Mouse (Mus musculus) neural tube, embryonic 11.5 days (tissue): ENCODE results near the gene Grin2d. TPM values are rescaled to one million over a fixed set of nuclear protein-coding genes. Genes with fewer than 3 reads are reported as not detected.

Source experiments
- ATAC-seq: fragments of 200-750 bp; cut with Nextera tagmentation; 2 replicates; pipeline ENCODE4 v1.8.0; 2017; ENCODE audit warnings: moderate number of reproducible peaks, mild to moderate bottlenecking, moderate TSS enrichment, moderate library complexity; ENCODE audit not compliant: insufficient read depth, low FRiP score, low TSS enrichment
- DNase-seq: peaks from one replicate; pipeline ENCODE4 v3.0.0-alpha.2; 2015; ENCODE audit warnings: low spot score
- H3K27ac ChIP-seq: fragments of 300-500 bp; sonication (generic); 2 replicates; pipeline ENCODE4 v1.5.1; 2014; ENCODE audit warnings: low read depth, mild to moderate bottlenecking, low read length
- H3K27me3 ChIP-seq: fragments of 300-500 bp; sonication (generic); 2 replicates; pipeline ENCODE4 v1.6.1; 2014; ENCODE audit warnings: mild to moderate bottlenecking, low read length, mixed read lengths; ENCODE audit not compliant: control insufficient read depth, insufficient read depth
- H3K36me3 ChIP-seq: fragments of 300-500 bp; sonication (generic); 2 replicates; pipeline ENCODE4 v1.6.1; 2014; ENCODE audit warnings: mild to moderate bottlenecking, low read length, moderate library complexity, mixed read lengths; ENCODE audit not compliant: control insufficient read depth, insufficient read depth
- H3K4me1 ChIP-seq: fragments of 300-500 bp; sonication (generic); 2 replicates; pipeline ENCODE4 v1.6.1; 2014; ENCODE audit warnings: low read length, mixed read lengths; ENCODE audit not compliant: control insufficient read depth, insufficient read depth
- H3K4me2 ChIP-seq: fragments of 300-500 bp; sonication (generic); 2 replicates; pipeline ENCODE4 v1.6.1; 2014; ENCODE audit warnings: low read depth, mild to moderate bottlenecking, moderate library complexity
- H3K4me3 ChIP-seq: fragments of 300-500 bp; sonication (generic); 2 replicates; pipeline ENCODE4 v1.5.1; 2014; ENCODE audit warnings: low read depth, low read length
- H3K9ac ChIP-seq: fragments of 300-500 bp; sonication (generic); 2 replicates; pipeline ENCODE4 v1.6.1; 2014; ENCODE audit warnings: mild to moderate bottlenecking, low read length
- H3K9me3 ChIP-seq: fragments of 300-500 bp; sonication (generic); 2 replicates; pipeline ENCODE4 v1.6.1; 2016; ENCODE audit warnings: low read length; ENCODE audit not compliant: control insufficient read depth
- WGBS: fragments of 180-500 bp; shearing (Covaris S2); extraction: QIAGEN DNeasy Blood & Tissue Kit; methylation state at CpG from one replicate; pipeline ENCODE4 v1.1.7; 2014; 5-methylcytosine and 5-hydroxymethylcytosine counted together
- polyA plus RNA-seq: library from polyadenylated mRNA; unstranded; fragments of >200 nt; fragmentation: Nextera tagmentation; extraction: Ambion mirVana; gene quantifications from 2 replicates; pipeline ENCODE4 v1.2.1, GENCODE M21; 2014

Gene Grin2d
- polyA plus RNA-seq, 1 experiment from 2014 or later: 0.73 TPM

DNA sequence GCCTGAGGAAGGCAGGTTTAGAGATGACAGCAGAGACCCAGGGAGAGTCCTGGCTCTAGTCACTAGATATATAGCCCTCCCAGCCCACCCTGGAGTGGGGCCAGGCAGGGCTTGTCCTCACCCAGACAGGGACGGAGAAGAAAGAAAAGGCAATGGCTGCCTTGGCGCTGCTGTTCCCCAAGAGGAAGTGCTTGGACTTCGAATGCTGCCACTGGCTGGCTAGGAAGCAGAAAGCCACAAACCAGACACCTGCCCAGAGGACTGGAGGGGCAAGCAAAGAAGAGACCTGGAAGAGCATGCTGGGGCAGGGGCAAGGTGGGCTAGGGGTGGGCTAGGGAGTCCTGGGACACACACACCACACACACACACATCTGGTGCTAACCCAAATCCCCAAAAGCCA is 9.1 kb upstream of the Grin2d start:
- DNase-seq: no peak
- H3K27me3 ChIP-seq: no peaks in the 10 kb centered on the region
- no peak overlapping the region for H3K27ac ChIP-seq
- WGBS: 53% methylated on average over 3 of the region's 3 CpGs
- no peak overlapping the region for H3K9ac ChIP-seq
- H3K36me3 ChIP-seq: peaks cover 6% of the 10 kb centered on the region
- no peak for ATAC-seq
- H3K4me2 ChIP-seq: no peak overlapping the region
- H3K4me3 ChIP-seq: no peak overlapping the region
- no peaks in the 10 kb centered on the region for H3K9me3 ChIP-seq
- no peaks in the 10 kb centered on the region for H3K4me1 ChIP-seq

DNA sequence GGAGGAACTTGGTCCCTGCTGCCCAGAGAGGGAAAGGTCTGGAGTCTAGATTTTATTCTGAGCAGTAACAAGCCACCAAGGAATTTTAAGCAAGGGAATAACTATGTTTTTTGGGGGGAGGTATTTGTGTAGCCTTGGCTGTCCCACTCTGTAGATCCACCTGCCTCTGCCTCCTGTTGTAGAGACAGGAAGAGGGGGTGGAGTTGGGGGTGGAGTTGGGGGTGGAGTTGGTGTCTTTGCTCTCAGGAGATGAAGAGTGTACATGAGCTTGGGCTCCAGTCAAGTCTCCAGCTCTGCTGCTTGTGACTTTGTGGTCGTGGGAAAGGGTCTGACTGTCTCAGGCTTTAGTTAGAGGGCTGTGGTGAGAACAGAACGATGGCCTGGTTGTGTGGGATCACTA is 2.8 kb upstream of the Grin2d start:
- Histone ChIP-seq H3K9ac (no peak overlapping the region), H3K27ac (no peak overlapping the region), H3K4me3 (no peak overlapping the region), H3K9me3 (no peaks in the 10 kb centered on the region), H3K4me1 (no peaks in the 10 kb centered on the region), H3K4me2 (no peak overlapping the region), H3K36me3 (peaks cover 24% of the 10 kb centered on the region), H3K27me3 (no peaks in the 10 kb centered on the region)
- 91% methylated on average over 2 of the region's 2 CpGs for WGBS
- no peak for DNase-seq
- no peak for ATAC-seq

DNA sequence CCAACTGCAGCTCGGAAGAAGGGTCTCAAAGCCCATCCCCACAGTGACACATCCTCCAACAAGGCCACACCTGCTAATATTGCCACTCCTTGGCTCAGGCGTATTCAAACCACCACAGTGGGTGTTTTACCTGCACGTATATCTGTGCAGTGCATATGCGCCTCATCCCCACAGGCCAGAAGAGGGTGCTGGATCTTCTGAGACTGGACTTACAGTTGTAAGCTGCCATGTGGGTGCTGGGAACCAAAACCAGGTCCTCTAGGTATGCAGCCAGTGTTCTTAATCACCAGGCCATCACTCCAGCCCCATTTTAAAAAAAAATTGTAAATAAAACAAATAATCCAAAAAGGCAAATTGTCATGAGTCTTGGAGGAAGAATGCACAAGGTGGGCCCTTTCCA is 2.4 kb upstream of the Grin2d start:
- no peak overlapping the region for H3K9ac ChIP-seq
- H3K4me3 ChIP-seq: no peak overlapping the region
- H3K9me3 ChIP-seq: no peaks in the 10 kb centered on the region
- no peak for ATAC-seq
- H3K27ac ChIP-seq: no peak overlapping the region
- H3K36me3 ChIP-seq: peaks cover 24% of the 10 kb centered on the region
- H3K4me1 ChIP-seq: no peaks in the 10 kb centered on the region
- H3K4me2 ChIP-seq: no peak overlapping the region
- 97% methylated on average over 4 of the region's 4 CpGs for WGBS
- no peaks in the 10 kb centered on the region for H3K27me3 ChIP-seq
- no peak for DNase-seq

DNA sequence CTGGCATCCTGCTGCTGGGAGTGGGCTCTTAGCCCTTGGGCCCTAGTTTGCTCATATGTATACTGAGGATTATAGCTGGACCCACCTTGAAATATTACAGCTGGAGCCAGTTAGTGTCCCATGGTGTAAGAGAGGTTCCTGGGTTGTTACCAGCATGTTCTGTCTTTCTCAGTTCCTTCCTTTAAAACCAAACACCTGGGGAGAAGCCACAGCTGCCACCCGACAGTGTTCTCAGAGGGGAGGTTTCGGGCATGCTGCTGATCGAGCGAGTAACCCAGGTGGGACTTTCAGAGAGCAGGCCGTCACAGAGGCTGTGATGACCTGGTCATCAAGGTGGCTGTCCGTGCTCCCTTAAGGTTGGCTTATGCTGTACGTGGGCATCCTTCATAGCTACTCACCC is 1.3 kb downstream of the Grin2d start:
- ATAC-seq: no peak
- WGBS: 98% methylated on average over 7 of the region's 7 CpGs
- Histone ChIP-seq H3K4me3 (no peak overlapping the region), H3K27me3 (no peaks in the 10 kb centered on the region), H3K36me3 (peaks cover 16% of the 10 kb centered on the region), H3K4me2 (no peak overlapping the region), H3K9ac (no peak overlapping the region), H3K27ac (no peak overlapping the region), H3K4me1 (peaks cover 7% of the 10 kb centered on the region), H3K9me3 (no peaks in the 10 kb centered on the region)
- no peak for DNase-seq

DNA sequence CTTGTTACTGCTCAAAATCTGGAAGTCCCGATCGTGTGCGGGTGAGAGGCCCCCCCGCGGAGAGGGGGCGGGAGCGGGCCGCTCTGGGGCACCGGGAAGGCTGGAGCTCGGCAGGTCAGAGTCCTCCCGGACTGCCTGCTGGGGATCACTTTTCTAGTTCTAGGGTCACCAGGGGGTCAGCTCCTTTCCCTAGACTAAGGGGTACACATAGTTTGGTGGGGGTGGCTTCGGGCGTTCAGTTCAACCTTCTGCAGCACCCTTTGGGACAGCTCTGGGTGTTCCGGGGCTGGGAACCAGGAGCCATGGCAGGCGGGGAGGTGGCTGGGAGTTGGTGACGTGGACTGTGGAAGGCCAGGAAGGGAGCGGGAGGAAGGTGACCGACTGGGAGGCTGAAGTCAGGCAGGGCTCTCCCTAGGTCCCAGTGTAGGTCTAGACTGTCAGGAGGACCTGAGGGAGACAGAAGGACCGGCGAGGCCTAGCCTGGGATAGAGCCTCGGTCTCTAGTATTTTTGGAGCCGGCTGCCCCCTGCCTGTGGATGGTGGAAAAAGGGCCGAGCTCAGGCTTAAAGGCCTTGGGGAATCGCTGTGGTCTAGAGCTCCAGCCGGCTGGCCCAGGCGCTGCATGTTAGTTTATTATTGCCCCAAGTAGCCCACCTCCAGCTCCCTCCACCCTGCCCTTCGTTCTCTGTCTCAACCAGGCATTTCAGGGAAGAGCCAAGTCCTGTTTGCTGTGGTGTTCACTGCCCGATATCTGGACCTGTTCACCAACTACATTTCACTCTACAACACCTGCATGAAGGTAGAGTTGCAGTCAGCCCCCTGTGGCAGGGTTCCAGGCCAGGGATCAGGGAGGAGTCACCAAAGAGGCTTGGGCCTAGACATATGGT is 4.9 kb downstream of the Grin2d start:
- Histone ChIP-seq H3K9ac (peak overlapping the region; percentile 95), H3K36me3 (peaks cover 6% of the 10 kb centered on the region), H3K27ac (peak overlapping the region; percentile 45), H3K27me3 (peaks cover 28% of the 10 kb centered on the region), H3K4me3 (peak overlapping the region; percentile 88), H3K4me1 (peaks cover 19% of the 10 kb centered on the region), H3K9me3 (no peaks in the 10 kb centered on the region), H3K4me2 (peak overlapping the region; percentile 75)
- WGBS: 3% methylated on average over 28 of the region's 28 CpGs
- peak; percentile 28 for ATAC-seq
- peak; percentile 66 for DNase-seq

DNA sequence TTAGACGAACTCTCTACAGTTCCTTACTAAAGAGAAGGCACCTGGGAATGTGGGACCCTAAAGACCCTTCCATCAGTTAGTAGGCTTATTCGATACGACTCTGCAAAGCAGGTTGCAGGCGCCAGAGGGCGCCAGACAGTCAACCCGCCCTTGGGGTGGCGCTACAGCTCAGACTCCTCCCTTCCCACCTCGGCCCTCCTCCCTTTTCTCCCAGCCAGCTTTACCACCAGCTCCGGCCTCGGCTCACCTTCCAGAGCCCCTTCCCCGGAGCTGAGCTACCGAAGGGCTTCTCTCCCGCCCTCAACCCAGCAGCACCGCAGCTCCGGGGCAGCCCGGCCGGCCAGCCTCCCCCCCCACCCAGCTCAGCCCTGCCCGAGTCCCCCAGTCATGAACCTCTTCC is 5.6 kb downstream of the Grin2d start, which contains the start of gene Kdelr1:
Gene Kdelr1 (plus strand): TSS at position 149 of the 400 bp plus-strand sequence.
- peak; percentile 67 for ATAC-seq

DNA sequence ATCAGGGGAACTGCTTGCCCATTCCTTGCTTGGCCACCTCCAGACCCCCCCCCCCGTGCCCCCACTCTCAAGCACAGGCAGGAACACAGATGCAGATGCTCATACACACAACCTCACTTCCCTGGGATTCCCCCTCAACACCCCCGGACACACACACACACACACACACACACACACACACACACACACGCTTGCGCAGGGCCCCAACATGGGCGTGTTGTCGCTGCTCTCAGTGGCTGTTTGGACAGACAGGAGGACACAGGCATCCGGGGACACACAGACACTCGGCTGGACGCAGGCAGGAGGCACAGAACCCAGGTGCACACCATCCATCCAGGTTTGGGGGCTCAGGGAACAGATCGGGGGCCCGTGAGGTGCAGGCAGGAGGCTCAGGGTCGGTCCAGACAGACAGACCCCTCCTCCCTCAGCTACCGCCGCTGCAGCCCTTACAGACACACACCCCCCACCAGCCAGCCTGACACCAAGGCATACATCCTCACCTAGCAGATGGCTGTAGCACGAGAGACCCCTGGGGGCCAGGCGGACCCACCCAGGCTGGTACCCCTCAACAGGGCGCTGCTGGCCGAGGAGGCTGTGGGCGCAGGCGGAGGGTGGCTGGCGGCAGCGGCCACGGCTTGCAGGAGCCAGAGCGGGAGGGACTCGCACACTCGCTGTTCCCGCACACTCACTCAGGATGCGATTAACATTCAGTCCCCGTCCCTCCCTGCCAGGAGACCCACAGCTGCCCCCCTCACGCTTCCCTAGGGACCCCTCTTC is 7.7 kb downstream of the Grin2d start:
- Histone ChIP-seq H3K36me3 (no peaks in the 10 kb centered on the region), H3K4me1 (peaks cover 25% of the 10 kb centered on the region), H3K4me3 (peak overlapping the region; percentile 28), H3K9ac (peak overlapping the region; percentile 44), H3K27ac (no peak overlapping the region), H3K9me3 (no peaks in the 10 kb centered on the region), H3K4me2 (peak overlapping the region; percentile 51), H3K27me3 (peaks cover 37% of the 10 kb centered on the region)
- DNase-seq (peak; percentile 57), ATAC-seq (no peak)
- 1% methylated on average over 30 of the region's 30 CpGs for WGBS

More for the DNA sequence above, 5.6 kb downstream of the Grin2d start, which contains the start of gene Kdelr1:
- Histone ChIP-seq H3K9me3 (no peaks in the 10 kb centered on the region), H3K9ac (peak within 1 kb of the TSS; percentile 95), H3K36me3 (peaks cover 6% of the 10 kb centered on the region), H3K4me1 (peaks cover 25% of the 10 kb centered on the region), H3K4me3 (peak within 1 kb of the TSS; percentile 88), H3K4me2 (peak within 1 kb of the TSS; percentile 75), H3K27ac (peak within 1 kb of the TSS; percentile 45), H3K27me3 (peaks cover 34% of the 10 kb centered on the region)
- DNase-seq: peak; percentile 91
- under 1% methylated on average over 18 of the region's 18 CpGs for WGBS

DNA sequence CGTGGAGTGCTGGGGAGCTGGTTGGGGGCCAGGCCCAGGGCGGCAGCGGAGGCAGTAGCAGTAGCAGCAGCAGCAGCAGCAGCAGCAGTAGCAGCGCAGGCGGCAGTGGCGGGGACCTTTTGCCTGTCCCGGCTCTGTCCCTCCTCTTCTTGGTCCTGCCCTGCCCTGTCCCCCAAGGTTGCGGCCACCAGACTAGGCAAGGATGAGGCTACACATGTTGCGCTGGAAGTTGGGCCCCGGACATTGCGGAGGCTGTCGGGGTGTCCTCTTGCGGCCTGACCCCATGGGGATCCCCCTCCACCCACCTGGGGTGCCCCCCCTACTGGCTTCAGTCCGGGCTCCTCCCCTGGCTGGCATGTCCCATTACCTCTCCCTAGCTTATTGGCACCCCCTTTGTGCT is 8.4 kb downstream of the Grin2d start:
- no peak overlapping the region for H3K27ac ChIP-seq
- no peak overlapping the region for H3K4me3 ChIP-seq
- ATAC-seq (no peak), DNase-seq (no peak)
- H3K36me3 ChIP-seq: no peaks in the 10 kb centered on the region
- H3K4me2 ChIP-seq: peak overlapping the region; percentile 51
- H3K27me3 ChIP-seq: peaks cover 37% of the 10 kb centered on the region
- peak overlapping the region; percentile 29; the same call in 1 of the 2 replicates for H3K9ac ChIP-seq
- 2% methylated on average over 13 of the region's 14 CpGs for WGBS
- no peaks in the 10 kb centered on the region for H3K9me3 ChIP-seq
- H3K4me1 ChIP-seq: peaks cover 25% of the 10 kb centered on the region
